Mouse (Mus musculus): ENCODE results near the gene Tmem151b.

Gene Tmem151b

GRCm38 (mm10) chr17:45563655-45564530, 14.4 kb upstream of the Tmem151b start, which contains the start of gene Slc35b2:
Slc35b2 (plus strand) TSS chr17:45563874.
- peak; percentile 93 for DNase-seq

GRCm38 (mm10) chr17:45563216-45563615, 13.7 kb upstream of the Tmem151b start:
- no peak for DNase-seq

- DNase-seq: no peak
These were observed 10.5 kb upstream of the Tmem151b start for GRCm38 (mm10) chr17:45559732-45560525.

GRCm38 (mm10) chr17:45557998-45558862, 8.8 kb upstream of the Tmem151b start:
- no peak for DNase-seq

- no peak for DNase-seq
These were observed 7.9 kb upstream of the Tmem151b start for GRCm38 (mm10) chr17:45557246-45557824.

- DNase-seq: no peak
These were observed 7.2 kb upstream of the Tmem151b start for GRCm38 (mm10) chr17:45556514-45557245.

GRCm38 (mm10) chr17:45556107-45556489, 6.6 kb upstream of the Tmem151b start:
- DNase-seq: no peak

GRCm38 (mm10) chr17:45555452-45556106, 6.1 kb upstream of the Tmem151b start, which contains the start of gene Nfkbie:
Nfkbie (plus strand) TSS chr17:45555703.
- peak; percentile 98 for DNase-seq

GRCm38 (mm10) chr17:45554420-45554819, 4.9 kb upstream of the Tmem151b start:
- DNase-seq: no peak

GRCm38 (mm10) chr17:45553065-45553464, 3.6 kb upstream of the Tmem151b start:
- no peak for DNase-seq

- DNase-seq: peak; percentile 87
These were observed 2.5 kb upstream of the Tmem151b start for GRCm38 (mm10) chr17:45551816-45552451.

GRCm38 (mm10) chr17:45551249-45551796, 1.8 kb upstream of the Tmem151b start:
- DNase-seq: no peak

- no peak for DNase-seq
These were observed 776 bp upstream of the Tmem151b start for GRCm38 (mm10) chr17:45550253-45550652.

GRCm38 (mm10) chr17:45548541-45549512, 650 bp downstream of the Tmem151b start:
- DNase-seq: no peak

- no peak for DNase-seq
These were observed 1.9 kb downstream of the Tmem151b start for GRCm38 (mm10) chr17:45547461-45548190.

- no peak for DNase-seq
These were observed 2.5 kb downstream of the Tmem151b start for GRCm38 (mm10) chr17:45546941-45547340.

GRCm38 (mm10) chr17:45545278-45545961, 4.1 kb downstream of the Tmem151b start:
- no peak for DNase-seq

GRCm38 (mm10) chr17:45544873-45545277, 4.6 kb downstream of the Tmem151b start:
- DNase-seq: no peak
